Mouse (Mus musculus) hindbrain, embryonic 11.5 days (tissue): ENCODE data around the gene Asic3. TPM values are rescaled to one million over a fixed set of nuclear protein-coding genes. Genes with fewer than 3 reads are reported as not detected.
A peak's percentile ranks its signal among the peaks of the same experiment; 100 is the strongest.
"Not testable (repeated sequence)": the region's sequence is repeated elsewhere in the genome, so short reads cannot be mapped to it uniquely, and the experiment has no call there.

Experiments
- ATAC-seq: fragments of 200-750 bp; cut with Nextera tagmentation; 2 replicates; pipeline ENCODE4 v1.8.0; 2017; ENCODE audit warnings: mild to moderate bottlenecking, moderate TSS enrichment, moderate library complexity; ENCODE audit not compliant: low FRiP score
- DNase-seq: peaks from one replicate; pipeline ENCODE4 v3.0.0-alpha.2; 2015; ENCODE audit warnings: low spot score
- H3K27ac ChIP-seq: fragments of 300-500 bp; sonication (generic); 2 replicates; pipeline ENCODE4 v1.5.1; 2014; ENCODE audit warnings: mild to moderate bottlenecking, low read depth, low read length
- H3K27me3 ChIP-seq: fragments of 300-500 bp; sonication (generic); 2 replicates; pipeline ENCODE4 v1.6.1; 2014; ENCODE audit warnings: mild to moderate bottlenecking, low read length, moderate library complexity, mixed read lengths; ENCODE audit not compliant: control insufficient read depth, insufficient read depth
- H3K36me3 ChIP-seq: fragments of 300-500 bp; sonication (generic); 2 replicates; pipeline ENCODE4 v1.6.1; 2014; ENCODE audit warnings: mild to moderate bottlenecking, low read length, moderate library complexity, mixed read lengths; ENCODE audit not compliant: control insufficient read depth, insufficient read depth
- H3K4me1 ChIP-seq: fragments of 300-500 bp; sonication (generic); replicated peaks from 2 replicates; pipeline ENCODE4 v1.6.1; 2014; ENCODE audit warnings: low read length, mixed read lengths; ENCODE audit not compliant: control insufficient read depth, insufficient read depth
- H3K4me2 ChIP-seq: fragments of 300-500 bp; sonication (generic); replicated peaks from 2 replicates; pipeline ENCODE4 v1.6.1; 2014; ENCODE audit warnings: mild to moderate bottlenecking, low read depth, low read length
- H3K4me3 ChIP-seq: fragments of 300-500 bp; sonication (generic); 2 replicates; pipeline ENCODE4 v1.5.1; 2014; ENCODE audit warnings: low read depth, low read length
- H3K9ac ChIP-seq: fragments of 300-500 bp; sonication (generic); 2 replicates; pipeline ENCODE4 v1.6.1; 2014; ENCODE audit warnings: low read depth, low read length
- H3K9me3 ChIP-seq: fragments of 300-500 bp; sonication (generic); 2 replicates; pipeline ENCODE4 v1.6.1; 2016; ENCODE audit warnings: low read length; ENCODE audit not compliant: control insufficient read depth
- WGBS: fragments of 180-500 bp; shearing (Covaris S2); extraction: QIAGEN DNeasy Blood & Tissue Kit; methylation state at CpG from one replicate; pipeline ENCODE4 v1.1.7; 2014; 5-methylcytosine and 5-hydroxymethylcytosine counted together
- polyA plus RNA-seq: library from polyadenylated mRNA; unstranded; fragments of >200 nt; fragmentation: Nextera tagmentation; extraction: Ambion mirVana; gene quantifications from 2 replicates; pipeline ENCODE4 v1.2.1, GENCODE M21; 2014

Asic3 gene
- polyA plus RNA-seq, 1 experiment from 2014 or later, result 0.52 TPM

DNA sequence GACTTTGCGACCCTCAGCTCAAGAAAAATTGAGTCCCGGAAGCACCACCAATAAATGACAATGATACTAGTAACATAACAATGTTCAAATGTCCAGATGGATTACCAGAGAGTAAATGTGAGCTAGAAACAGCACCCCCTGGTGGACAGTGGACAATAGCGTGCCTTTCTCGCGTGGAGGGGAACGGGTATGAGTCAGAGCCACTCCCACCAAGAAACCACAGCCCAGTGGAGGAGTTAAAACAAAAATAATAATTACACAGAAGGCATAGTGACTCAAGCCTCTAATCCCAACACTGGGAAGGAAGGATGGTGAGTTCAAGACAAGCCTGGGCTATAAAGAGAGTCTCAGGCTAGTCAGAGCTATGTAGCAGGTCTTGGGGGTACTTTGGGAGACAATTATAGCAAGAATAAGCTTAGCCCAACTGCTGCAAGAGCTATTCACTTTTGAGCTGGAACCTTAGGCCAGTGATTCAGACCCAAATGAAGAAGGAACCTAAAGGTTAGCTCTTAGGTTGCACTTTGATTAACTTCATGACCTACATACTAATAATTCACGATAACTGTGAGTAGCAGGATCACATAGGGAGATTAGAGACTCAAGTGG lies 19.7 kb upstream of the Asic3 start, which contains the start of gene Abcb8:
TSS of gene Abcb8 (plus strand) at position 272 of the 606 bp plus-strand sequence.
- H3K9me3 ChIP-seq, result no peaks in the 10 kb centered on the region
- 19% methylated on average over 7 of the region's 7 CpGs for WGBS
- peaks cover 8% of the 10 kb centered on the region; the same call in 1 of the 2 replicates for H3K27me3 ChIP-seq
- DNase-seq (peak; percentile 89), ATAC-seq (no peak)
- H3K27ac ChIP-seq, result peak within 1 kb of the TSS; percentile 9
- no peaks in the 10 kb centered on the region for H3K36me3 ChIP-seq
- peak within 1 kb of the TSS; percentile 36 for H3K4me2 ChIP-seq
- peak within 1 kb of the TSS; percentile 51 for H3K4me3 ChIP-seq
- peak within 1 kb of the TSS; percentile 59; the same call in 1 of the 2 replicates for H3K9ac ChIP-seq
- 0 out of 2 replicates have a peak, but pooled peaks cover 3% of the 10 kb centered on the region for H3K4me1 ChIP-seq

DNA sequence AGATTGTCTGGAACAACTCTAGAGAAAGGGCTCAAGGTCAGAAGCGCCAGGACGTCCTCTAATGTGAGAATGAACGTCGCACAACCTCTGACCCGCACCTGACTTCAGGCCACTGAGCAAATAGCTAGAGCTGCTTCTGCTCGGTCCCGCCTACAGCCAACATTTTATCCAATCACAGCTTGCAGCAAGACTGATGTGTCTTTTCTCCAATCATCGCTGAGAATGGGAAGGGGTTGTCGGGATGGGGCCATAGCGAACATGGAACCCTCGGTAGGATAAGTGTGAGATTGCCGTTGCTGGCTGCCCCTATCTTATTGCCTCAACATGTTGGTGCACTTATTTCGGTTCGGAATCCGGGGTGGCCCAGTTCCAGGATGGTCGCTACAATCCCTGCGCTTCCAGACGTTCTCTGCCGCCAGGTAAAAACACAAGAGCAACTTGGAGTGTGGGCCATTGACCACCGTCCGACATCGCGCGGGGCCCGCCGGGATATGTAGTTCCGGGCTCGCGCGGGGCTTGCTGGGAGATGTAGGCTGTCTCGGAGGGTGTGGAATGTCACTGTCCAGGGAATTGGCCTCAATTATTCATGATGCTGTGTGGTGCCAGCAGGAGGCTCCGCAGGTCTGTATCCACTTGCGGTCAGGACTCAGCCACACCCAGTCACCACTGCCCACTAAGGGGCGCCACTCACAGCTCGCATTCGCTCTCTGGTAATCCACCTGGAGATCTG lies 18.9 kb upstream of the Asic3 start:
- peak overlapping the region; percentile 51 for H3K4me3 ChIP-seq
- no peaks in the 10 kb centered on the region for H3K9me3 ChIP-seq
- ATAC-seq (peak; percentile 97), DNase-seq (peak; percentile 97)
- 1% methylated on average over 36 of the region's 36 CpGs for WGBS
- peak overlapping the region; percentile 9 for H3K27ac ChIP-seq
- 0 out of 2 replicates have a peak, but pooled peaks cover 4% of the 10 kb centered on the region for H3K27me3 ChIP-seq
- peak overlapping the region; percentile 36 for H3K4me2 ChIP-seq
- H3K9ac ChIP-seq, result peak overlapping the region; percentile 59; the same call in 1 of the 2 replicates
- H3K4me1 ChIP-seq, result 0 out of 2 replicates have a peak, but pooled peaks cover 3% of the 10 kb centered on the region
- no peaks in the 10 kb centered on the region for H3K36me3 ChIP-seq

DNA sequence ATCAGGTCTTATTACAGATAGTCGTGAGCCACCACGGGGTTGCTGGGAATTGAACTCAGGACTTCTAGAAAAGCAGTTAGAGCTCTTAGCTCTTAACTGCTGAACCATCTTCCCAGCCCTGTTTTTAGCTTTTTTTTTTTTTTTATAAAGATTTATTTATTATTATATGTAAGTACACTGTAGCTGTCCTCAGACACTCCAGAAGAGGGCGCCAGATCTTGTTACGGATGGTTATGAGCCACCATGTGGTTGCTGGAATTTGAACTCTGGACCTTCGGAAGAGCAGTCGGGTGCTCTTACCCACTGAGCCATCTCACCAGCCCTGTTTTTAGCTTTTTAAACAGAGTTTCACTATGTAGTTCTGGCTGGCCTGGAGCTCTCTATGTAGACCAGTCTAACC lies 16.9 kb upstream of the Asic3 start:
- 95% methylated on average over 6 of the region's 6 CpGs for WGBS
- not testable (repeated sequence) for ATAC-seq, DNase-seq

DNA sequence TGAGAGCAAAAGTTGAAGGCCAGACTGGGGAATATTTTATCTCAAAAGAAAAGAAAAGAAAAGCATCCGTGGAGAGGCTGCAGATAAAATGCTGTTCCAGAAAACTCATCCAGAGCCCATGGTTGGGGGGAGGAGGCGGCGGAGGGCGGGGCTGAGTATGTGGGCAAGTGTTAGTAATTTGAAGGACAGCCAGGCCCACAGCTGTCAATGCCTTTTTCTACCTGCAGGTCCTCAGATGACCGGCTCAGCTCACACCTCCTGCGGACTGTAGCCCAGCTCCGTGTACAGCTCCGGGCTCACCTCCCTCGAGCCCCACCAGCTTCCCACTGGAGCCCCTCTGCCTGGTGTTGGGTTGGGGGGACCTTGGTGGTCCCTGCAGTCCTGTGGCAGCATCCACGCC lies 13.5 kb upstream of the Asic3 start:
- H3K27ac ChIP-seq, result no peak overlapping the region
- no peaks in the 10 kb centered on the region for H3K9me3 ChIP-seq
- H3K4me3 ChIP-seq, result no peak overlapping the region
- ATAC-seq (no peak), DNase-seq (no peak)
- 88% methylated on average over 10 of the region's 10 CpGs for WGBS
- H3K27me3 ChIP-seq, result no peaks in the 10 kb centered on the region
- no peak overlapping the region for H3K4me2 ChIP-seq
- no peaks in the 10 kb centered on the region for H3K4me1 ChIP-seq
- no peaks in the 10 kb centered on the region for H3K36me3 ChIP-seq
- no peak overlapping the region for H3K9ac ChIP-seq

More for the DNA sequence above, 16.9 kb upstream of the Asic3 start:
- not testable (repeated sequence) for H3K4me2 ChIP-seq, H3K36me3 ChIP-seq, H3K4me1 ChIP-seq, H3K4me3 ChIP-seq, H3K9me3 ChIP-seq, H3K27me3 ChIP-seq, H3K9ac ChIP-seq, H3K27ac ChIP-seq

DNA sequence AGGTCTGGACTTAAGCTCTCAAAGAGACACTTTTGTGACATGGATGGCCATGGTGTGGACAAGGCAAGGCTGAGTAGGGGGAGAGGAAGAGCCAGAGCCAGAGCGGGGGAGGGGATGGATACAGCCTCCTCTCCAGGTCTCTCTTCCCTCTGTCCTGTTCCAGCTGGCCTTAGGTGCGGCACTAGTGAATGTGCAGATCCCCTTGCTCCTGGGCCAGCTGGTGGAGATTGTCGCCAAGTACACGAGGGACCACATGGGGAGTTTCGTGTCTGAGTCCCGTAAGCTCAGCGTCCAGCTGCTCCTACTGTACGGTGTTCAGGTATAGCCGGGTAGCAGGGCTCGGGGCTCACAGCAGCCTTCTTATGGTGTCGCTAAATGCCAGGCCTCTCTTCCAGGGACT lies 12.8 kb upstream of the Asic3 start:
- Histone ChIP-seq H3K36me3 (no peaks in the 10 kb centered on the region), H3K4me3 (no peak overlapping the region), H3K9ac (no peak overlapping the region), H3K27me3 (no peaks in the 10 kb centered on the region), H3K9me3 (no peaks in the 10 kb centered on the region), H3K4me1 (no peaks in the 10 kb centered on the region), H3K4me2 (no peak overlapping the region), H3K27ac (no peak overlapping the region)
- ATAC-seq (no peak), DNase-seq (no peak)
- WGBS, result 90% methylated on average over 11 of the region's 11 CpGs

DNA sequence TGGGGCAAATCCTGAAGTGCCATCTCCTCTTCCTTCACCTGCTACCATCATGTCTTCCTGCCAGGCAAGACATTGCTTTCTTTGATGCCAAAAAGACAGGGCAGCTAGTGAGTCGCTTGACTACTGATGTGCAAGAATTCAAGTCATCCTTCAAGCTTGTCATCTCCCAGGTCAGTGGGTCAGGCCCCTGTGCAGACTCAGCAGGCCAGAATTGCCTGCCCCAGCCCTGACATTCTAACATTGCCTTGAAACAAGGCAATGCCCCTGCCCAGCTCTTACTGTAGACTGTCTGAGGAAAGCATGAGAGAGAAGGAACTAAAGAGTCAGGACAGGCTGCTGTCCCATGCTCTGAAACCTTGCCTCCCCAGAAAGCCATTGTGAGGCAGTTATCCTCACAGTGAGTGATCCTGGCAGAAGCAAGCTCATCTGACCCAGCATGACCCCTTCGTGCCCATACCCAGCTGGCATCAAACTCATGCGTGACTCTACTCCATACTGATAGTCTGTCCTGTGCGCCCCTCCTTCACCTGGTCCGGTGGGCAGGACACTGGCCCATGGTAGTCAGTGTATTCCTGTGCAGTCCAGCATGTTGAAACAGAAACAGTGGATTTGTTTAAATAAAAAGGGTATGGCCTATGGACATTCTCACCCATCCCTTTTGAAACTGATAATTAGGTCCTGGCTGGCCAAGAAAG lies 12.1 kb upstream of the Asic3 start:
- DNase-seq (no peak), ATAC-seq (no peak)
- Histone ChIP-seq H3K4me3 (no peak overlapping the region), H3K27me3 (no peaks in the 10 kb centered on the region), H3K27ac (no peak overlapping the region), H3K4me2 (no peak overlapping the region), H3K9ac (no peak overlapping the region), H3K36me3 (no peaks in the 10 kb centered on the region), H3K4me1 (no peaks in the 10 kb centered on the region), H3K9me3 (no peaks in the 10 kb centered on the region)
- 85% methylated on average over 5 of the region's 5 CpGs for WGBS

DNA sequence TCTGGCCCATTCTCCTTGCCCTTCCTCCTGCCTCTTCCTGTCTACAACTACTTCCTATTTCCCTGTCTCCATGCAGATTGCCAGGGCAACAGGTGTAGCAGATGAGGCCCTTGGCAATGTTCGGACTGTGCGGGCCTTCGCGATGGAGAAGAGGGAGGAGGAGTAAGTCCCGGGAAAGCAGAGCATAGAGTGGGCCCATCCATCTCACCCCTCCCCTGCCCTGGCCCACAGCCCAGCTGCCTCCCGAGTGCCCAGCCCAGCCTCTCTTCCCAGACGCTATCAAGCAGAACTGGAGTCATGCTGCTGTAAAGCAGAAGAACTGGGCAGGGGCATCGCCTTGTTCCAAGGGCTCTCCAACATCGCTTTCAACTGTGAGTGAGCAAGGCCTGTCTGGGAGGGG lies 11.2 kb upstream of the Asic3 start:
- Histone ChIP-seq H3K4me1 (no peaks in the 10 kb centered on the region), H3K27ac (no peak overlapping the region), H3K4me2 (no peak overlapping the region), H3K4me3 (no peak overlapping the region), H3K36me3 (no peaks in the 10 kb centered on the region), H3K9me3 (no peaks in the 10 kb centered on the region), H3K9ac (no peak overlapping the region), H3K27me3 (no peaks in the 10 kb centered on the region)
- 91% methylated on average over 9 of the region's 9 CpGs for WGBS
- no peak for DNase-seq
- ATAC-seq, result no peak

DNA sequence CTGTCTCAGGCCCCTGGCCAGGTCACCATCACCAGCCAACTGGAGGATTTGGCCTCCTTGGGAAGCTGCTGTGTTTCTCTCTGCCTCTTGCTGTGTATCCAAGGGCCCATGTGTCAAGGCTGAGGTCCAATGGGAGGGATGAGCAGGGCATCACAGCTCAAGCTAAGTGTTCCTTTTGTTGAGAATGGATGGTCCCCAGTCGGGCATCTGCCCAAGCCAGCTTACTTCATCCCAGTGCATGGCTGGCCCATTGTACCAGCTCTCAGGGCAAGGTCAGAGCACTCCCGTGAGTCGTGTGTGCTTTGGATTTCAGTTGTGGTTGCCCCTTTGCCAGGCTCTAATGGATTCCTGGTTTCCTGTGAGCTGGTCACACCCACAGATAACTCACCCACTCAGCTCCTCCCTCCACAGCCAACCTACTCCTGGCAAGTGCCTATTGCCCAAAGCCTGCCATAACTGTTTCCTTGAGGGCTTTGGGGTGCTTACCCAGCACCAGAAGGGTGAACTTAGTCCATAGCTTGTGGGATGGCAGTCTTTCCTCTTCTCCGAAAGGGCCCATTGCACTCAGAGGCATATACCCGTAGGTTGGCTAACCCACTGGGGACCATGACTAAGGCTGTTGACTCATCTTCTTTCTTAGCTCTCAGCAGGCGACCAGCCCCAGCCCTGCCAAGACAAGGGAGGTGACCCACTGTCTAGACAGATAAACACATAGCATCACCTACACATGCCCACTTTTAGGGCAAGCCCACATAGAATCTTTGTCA lies 8.4 kb upstream of the Asic3 start:
- Histone ChIP-seq H3K4me2 (no peak overlapping the region), H3K27me3 (no peaks in the 10 kb centered on the region), H3K9ac (no peak overlapping the region), H3K4me3 (no peak overlapping the region), H3K36me3 (no peaks in the 10 kb centered on the region), H3K27ac (no peak overlapping the region), H3K4me1 (no peaks in the 10 kb centered on the region), H3K9me3 (no peaks in the 10 kb centered on the region)
- DNase-seq, result no peak
- no peak for ATAC-seq
- WGBS, result 81% methylated on average over 6 of the region's 6 CpGs
